Mouse (Mus musculus): ENCODE measurements around the gene Tmem151b. TPM values are rescaled to one million over a fixed set of nuclear protein-coding genes. Genes with fewer than 3 reads are reported as not detected.

Gene Tmem151b
- polyA plus RNA-seq, 1 experiment from 2014 or later, result 12.6 TPM

DNA sequence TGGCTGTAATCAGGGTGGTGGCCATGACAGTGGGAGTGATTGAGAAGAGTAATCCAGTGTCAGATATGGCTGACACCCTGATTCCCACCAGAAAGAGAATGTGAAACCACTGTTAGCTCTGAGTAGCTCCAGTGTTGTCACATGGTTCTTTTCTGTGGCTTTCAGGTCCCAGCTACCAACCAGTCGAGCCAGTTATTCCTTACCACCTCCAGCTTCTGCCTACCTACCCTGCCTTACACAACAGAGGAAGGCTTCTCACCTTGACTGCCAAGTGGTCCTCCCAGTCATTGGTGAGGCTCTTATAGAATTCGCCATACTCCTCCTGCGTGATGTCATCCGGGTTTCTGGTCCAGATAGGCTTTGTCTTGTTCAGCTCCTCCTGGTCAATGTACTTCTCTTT is 20.5 kb upstream of the Tmem151b start:
- no peak overlapping the region for H3K27ac ChIP-seq (replicated peaks)
- H3K36me3 ChIP-seq, result peaks cover 62% of the 10 kb centered on the region
- no peak overlapping the region for H3K4me3 ChIP-seq
- WGBS, result 80% methylated on average over 4 of the region's 4 CpGs
- H3K9me3 ChIP-seq, result no peaks in the 10 kb centered on the region
- peaks cover 44% of the 10 kb centered on the region for H3K4me1 ChIP-seq
- H3K4me2 ChIP-seq (replicated peaks), result no peak overlapping the region
- no peaks in the 10 kb centered on the region for H3K27me3 ChIP-seq
- H3K9ac ChIP-seq (replicated peaks), result no peak overlapping the region
- no peak for ATAC-seq (ENCODE audit: low FRiP score, low read depth)

DNA sequence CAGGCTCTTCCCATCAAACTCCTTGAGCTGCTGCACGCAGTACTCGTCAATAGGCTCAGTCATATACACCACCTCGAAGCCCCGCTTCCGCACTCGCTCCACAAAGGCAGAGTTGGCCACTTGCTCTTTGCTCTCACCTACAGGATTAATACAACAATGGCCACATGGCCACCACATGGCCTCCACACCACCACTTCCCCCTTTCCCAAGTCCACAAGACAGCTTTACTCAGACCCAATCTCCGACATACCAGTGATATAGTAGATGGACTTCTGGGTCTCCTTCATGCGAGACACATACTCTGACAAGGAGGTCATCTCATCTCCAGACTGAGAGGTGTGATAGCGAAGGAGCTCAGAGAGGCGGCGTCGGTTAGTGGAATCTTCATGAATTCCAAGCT is 19.5 kb upstream of the Tmem151b start:
- no peak for ATAC-seq (ENCODE audit: low FRiP score, low read depth)
- WGBS, result 88% methylated on average over 12 of the region's 12 CpGs
- Histone ChIP-seq H3K27ac (replicated peaks) (0 out of 2 replicates have a peak overlapping the region, but pooled peaks have one; percentile 15), H3K9me3 (no peaks in the 10 kb centered on the region), H3K4me3 (no peak overlapping the region), H3K4me2 (replicated peaks) (no peak overlapping the region), H3K9ac (replicated peaks) (no peak overlapping the region), H3K4me1 (peaks cover 42% of the 10 kb centered on the region), H3K36me3 (peaks cover 62% of the 10 kb centered on the region), H3K27me3 (no peaks in the 10 kb centered on the region)

DNA sequence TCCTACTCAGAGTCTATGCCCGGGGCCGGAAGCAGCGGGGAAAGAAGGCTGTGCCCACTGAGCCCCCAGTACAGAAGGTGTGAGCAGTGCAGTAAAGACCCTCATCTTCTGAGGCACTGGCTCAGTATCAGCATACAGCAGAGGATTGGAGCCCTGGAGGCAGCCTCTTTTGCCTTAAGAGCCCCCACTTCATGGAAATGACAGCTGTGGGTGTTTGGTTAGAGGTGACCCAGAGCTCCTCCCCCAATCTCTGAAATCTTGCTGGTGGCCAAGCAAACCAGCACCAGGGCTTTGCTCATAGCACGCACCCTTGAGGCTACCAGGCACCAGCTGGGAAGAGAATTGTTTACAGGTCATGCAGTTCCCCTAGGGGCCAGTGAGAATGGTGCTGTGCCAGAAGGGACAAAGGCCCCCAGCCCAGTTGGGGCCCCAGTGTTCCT is 17.7 kb upstream of the Tmem151b start:
- 30% methylated on average over 4 of the region's 4 CpGs for WGBS
- H3K4me1 ChIP-seq, result peaks cover 41% of the 10 kb centered on the region
- no peaks in the 10 kb centered on the region for H3K9me3 ChIP-seq
- ATAC-seq (ENCODE audit: low FRiP score, low read depth), result no peak
- H3K27me3 ChIP-seq, result no peaks in the 10 kb centered on the region
- peak overlapping the region; percentile 64 for H3K27ac ChIP-seq (replicated peaks)
- H3K9ac ChIP-seq (replicated peaks), result no peak overlapping the region
- peaks cover 62% of the 10 kb centered on the region for H3K36me3 ChIP-seq
- no peak overlapping the region for H3K4me3 ChIP-seq
- H3K4me2 ChIP-seq (replicated peaks), result no peak overlapping the region

DNA sequence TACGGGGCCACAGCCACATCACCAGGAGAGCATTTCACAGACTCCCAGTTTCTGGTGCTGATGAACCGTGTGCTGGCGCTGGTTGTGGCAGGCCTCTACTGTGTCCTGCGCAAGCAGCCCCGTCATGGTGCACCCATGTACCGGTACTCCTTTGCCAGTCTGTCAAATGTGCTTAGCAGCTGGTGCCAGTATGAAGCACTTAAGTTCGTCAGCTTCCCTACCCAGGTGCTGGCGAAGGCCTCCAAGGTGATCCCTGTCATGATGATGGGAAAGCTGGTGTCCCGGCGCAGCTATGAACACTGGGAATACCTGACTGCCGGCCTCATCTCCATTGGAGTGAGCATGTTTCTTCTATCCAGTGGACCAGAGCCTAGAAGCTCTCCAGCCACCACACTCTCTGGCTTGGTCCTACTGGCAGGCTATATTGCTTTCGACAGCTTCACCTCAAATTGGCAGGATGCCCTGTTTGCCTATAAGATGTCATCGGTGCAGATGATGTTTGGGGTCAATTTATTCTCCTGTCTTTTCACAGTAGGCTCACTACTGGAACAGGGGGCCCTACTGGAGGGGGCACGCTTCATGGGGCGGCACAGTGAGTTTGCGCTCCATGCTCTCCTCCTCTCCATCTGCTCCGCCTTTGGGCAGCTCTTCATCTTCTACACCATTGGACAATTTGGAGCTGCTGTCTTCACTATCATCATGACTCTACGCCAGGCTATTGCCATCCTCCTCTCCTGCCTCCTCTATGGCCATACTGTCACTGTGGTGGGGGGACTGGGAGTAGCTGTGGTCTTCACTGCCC is 17.1 kb upstream of the Tmem151b start:
- H3K27me3 ChIP-seq, result no peaks in the 10 kb centered on the region
- 73% methylated on average over 18 of the region's 18 CpGs for WGBS
- no peak overlapping the region; the same call in 1 of the 2 replicates for H3K4me3 ChIP-seq
- no peak for ATAC-seq (ENCODE audit: low FRiP score, low read depth)
- H3K4me1 ChIP-seq, result peaks cover 37% of the 10 kb centered on the region
- H3K9ac ChIP-seq (replicated peaks), result no peak overlapping the region
- H3K36me3 ChIP-seq, result peaks cover 60% of the 10 kb centered on the region
- H3K9me3 ChIP-seq, result no peaks in the 10 kb centered on the region
- peak overlapping the region; percentile 64 for H3K27ac ChIP-seq (replicated peaks)
- H3K4me2 ChIP-seq (replicated peaks), result no peak overlapping the region

DNA sequence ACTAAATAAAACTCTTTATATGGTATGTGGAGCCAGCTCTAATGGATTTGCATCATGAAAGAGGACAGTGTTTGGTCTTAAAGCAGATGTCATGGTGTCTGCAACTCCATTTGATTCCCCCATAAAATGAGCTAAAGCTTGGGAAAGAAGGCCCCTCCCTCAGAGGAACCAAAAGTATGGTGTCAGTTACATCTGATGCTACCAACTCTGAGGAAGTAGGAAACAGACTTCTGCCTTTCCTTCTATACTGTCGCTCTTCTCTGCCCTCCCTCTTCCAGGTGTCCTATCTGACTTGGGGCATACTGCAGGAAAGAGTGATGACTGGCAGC is 16.5 kb upstream of the Tmem151b start:
- Histone ChIP-seq H3K4me3 (no peak overlapping the region), H3K27me3 (no peaks in the 10 kb centered on the region), H3K9me3 (no peaks in the 10 kb centered on the region), H3K4me1 (peaks cover 32% of the 10 kb centered on the region), H3K4me2 (replicated peaks) (no peak overlapping the region), H3K9ac (replicated peaks) (no peak overlapping the region), H3K36me3 (peaks cover 55% of the 10 kb centered on the region), H3K27ac (replicated peaks) (0 out of 2 replicates have a peak overlapping the region, but pooled peaks have one; percentile 15)
- ATAC-seq (ENCODE audit: low FRiP score, low read depth), result no peak
- WGBS, result 95% methylated on average over 1 of the region's 1 CpGs

DNA sequence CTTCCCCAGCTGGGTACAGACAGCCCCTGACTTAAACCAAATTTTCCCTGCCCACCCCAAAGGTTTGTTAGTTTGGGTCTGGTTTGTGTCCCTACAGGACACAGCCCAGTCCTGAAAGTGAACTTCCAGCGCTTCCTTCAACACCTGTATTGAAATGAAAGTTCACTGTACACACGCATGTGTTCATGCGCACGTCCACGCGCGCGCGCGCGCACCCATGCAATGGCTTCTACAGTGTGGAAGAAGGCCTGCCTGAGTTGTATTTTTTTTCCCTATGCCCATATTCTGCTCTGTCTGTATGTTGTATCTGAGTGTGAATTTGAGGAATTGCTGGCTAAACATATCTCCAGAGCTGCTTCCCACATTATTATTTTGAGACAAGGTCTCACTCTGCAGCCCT is 15.6 kb upstream of the Tmem151b start:
- 95% methylated on average over 11 of the region's 11 CpGs for WGBS
- ATAC-seq (ENCODE audit: low FRiP score, low read depth), result no peak

DNA sequence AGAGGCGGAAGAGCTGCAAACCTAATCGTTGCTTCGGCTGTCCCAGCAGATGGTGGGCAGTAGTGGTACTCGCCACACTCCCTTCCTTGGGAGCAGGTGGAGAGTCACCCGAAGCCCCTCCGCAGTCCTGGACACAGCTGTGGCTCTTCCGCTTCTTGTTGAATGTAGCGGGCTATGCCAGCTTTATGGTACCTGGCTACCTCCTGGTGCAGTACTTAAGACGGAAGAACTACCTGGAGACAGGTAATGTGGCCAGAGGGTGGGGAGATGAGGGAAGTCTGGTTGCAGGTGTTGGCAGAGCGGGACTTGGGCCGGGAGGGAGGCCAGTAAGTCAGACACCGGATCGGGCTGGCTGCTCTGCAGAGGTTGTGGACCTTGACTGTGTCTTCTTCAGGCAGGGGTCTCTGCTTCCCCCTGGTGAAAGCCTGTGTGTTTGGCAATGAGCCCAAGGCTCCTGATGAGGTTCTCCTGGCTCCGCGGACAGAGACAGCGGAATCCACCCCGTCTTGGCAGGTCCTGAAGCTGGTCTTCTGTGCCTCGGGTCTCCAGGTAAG is 15.1 kb upstream of the Tmem151b start:
- Histone ChIP-seq H3K4me3 (peak overlapping the region; percentile 73), H3K4me1 (peaks cover 28% of the 10 kb centered on the region), H3K27ac (replicated peaks) (peak overlapping the region; percentile 85), H3K36me3 (peaks cover 41% of the 10 kb centered on the region), H3K9me3 (no peaks in the 10 kb centered on the region), H3K27me3 (no peaks in the 10 kb centered on the region), H3K4me2 (replicated peaks) (peak overlapping the region; percentile 97), H3K9ac (replicated peaks) (peak overlapping the region; percentile 85)
- WGBS, result 13% methylated on average over 18 of the region's 18 CpGs
- peak; percentile 0; the same call in 1 of the 2 replicates for ATAC-seq (ENCODE audit: low FRiP score, low read depth)

More for the DNA sequence above, 15.6 kb upstream of the Tmem151b start:
- Histone ChIP-seq H3K4me3 (peak overlapping the region; percentile 73), H3K27me3 (no peaks in the 10 kb centered on the region), H3K27ac (replicated peaks) (0 out of 2 replicates have a peak overlapping the region, but pooled peaks have one; percentile 85), H3K4me1 (peaks cover 28% of the 10 kb centered on the region), H3K9ac (replicated peaks) (peak overlapping the region; percentile 85), H3K4me2 (replicated peaks) (peak overlapping the region; percentile 97), H3K9me3 (no peaks in the 10 kb centered on the region), H3K36me3 (peaks cover 46% of the 10 kb centered on the region)

DNA sequence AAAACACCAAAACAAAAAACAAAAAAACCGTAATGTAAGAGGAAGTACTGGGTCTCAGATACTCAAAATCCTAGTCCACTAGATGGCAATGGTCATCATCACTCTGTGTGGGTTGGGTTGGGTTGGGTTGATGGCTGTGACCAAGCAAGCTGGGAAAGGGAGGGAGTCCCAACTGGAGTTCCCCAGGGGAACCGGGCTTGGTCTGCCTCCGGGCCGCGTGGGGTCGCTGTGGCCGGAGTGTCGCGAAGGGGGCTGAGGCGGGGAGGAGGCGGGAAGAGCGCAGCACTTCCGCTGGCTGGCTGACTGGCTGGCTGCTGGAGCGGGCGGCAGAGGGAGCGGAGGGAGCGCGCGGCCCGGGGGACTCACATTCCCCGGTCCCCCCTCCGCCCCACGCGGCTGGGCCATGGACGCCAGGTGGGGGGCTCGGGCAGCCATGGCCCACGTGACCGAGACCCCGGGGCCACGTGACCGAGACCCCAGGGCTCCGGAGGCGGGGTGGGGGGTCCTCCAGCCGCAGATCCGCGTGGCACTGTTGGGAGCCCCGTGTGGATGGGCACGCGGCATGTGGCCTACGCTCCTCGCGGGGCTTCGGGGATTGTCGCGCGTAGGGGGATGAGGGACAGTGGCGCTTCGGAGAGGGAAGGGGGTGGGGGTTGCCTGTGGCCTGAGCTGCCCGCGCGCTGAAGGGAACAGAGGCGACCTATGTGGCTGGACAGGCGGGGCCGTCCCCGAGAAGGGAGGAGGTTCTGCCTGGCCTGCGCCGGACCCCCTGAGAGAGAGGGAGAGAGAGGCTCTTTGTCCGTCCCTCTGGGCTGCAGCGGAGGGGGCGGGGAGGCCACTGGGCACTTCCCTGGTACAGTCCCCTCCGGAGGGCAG is 14.4 kb upstream of the Tmem151b start, which contains the start of gene Slc35b2:
Slc35b2 (plus strand) TSS at position 220 of the 876 bp plus-strand sequence.
- 1% methylated on average over 48 of the region's 61 CpGs for WGBS
- ATAC-seq (ENCODE audit: low FRiP score, low read depth), result peak; percentile 87
- Histone ChIP-seq H3K27ac (replicated peaks) (peak within 1 kb of the TSS; percentile 85), H3K4me3 (peak within 1 kb of the TSS; percentile 73), H3K4me1 (peaks cover 26% of the 10 kb centered on the region), H3K36me3 (peaks cover 34% of the 10 kb centered on the region), H3K27me3 (0 out of 2 replicates have a peak, but pooled peaks cover 1% of the 10 kb centered on the region), H3K9ac (replicated peaks) (peak within 1 kb of the TSS; percentile 85), H3K9me3 (no peaks in the 10 kb centered on the region), H3K4me2 (replicated peaks) (peak within 1 kb of the TSS; percentile 97)

DNA sequence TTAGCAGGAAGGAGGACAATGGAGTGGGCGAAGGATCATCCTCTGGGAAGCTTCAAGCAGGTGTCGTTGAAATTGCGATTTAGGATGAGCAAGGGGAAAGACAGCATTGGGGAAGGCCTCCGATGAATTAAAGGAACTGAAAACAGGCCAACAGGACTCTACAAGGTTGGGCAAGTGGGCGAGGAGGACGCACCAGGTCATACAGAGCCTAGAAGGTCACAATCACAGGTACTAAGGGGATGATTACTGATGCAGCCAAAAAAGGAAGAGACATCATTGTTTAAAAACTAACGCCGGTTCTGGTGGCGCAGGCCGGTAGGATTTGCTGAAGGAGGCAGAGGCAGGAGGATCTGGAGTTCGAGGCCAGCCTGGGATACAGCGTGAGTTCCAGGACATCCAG is 13.7 kb upstream of the Tmem151b start:
- Histone ChIP-seq H3K36me3 (peaks cover 27% of the 10 kb centered on the region), H3K4me3 (peak overlapping the region; percentile 73; the same call in 1 of the 2 replicates), H3K9me3 (no peaks in the 10 kb centered on the region), H3K27me3 (0 out of 2 replicates have a peak, but pooled peaks cover 8% of the 10 kb centered on the region), H3K4me2 (replicated peaks) (peak overlapping the region; percentile 97), H3K9ac (replicated peaks) (no peak overlapping the region), H3K27ac (replicated peaks) (no peak overlapping the region), H3K4me1 (peaks cover 20% of the 10 kb centered on the region)
- ATAC-seq (ENCODE audit: low FRiP score, low read depth), result no peak
- WGBS, result 81% methylated on average over 12 of the region's 12 CpGs

DNA sequence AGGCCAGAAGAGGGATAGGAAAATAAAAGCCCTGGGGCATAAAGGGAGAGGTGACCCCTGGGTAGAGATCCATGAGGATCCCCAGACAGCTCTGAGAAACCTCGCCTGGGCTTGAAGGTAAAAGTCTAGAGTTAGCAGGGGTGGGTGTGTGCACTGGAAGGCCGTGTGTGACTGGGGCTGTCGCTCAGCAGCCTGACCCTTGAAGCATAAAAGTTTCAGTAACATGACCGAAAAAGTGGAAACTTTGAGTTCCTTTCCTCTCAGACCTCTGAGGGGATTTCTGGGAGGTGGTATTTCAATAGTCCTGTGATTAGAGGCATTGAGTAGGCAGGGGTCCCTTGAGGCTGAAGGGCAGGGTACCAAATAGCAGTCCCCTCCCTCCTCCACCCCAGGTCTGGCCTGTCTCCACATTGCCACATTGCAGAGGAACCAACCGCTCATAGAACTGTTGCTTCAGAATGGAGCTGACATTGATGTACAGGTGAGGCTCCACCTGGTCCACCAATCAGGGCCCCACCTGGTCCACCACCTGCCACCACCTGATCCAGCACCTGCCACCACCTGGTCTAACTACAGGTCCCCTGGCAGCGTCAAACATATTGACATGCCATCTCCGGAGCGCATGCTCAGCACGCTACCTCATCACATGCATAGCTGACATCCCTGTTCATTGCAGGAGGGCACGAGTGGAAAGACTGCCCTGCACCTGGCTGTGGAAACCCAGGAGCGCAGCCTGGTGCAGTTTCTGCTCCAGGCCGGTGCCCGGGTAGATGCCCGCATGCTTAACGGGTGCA is 10.5 kb upstream of the Tmem151b start:
- ATAC-seq (ENCODE audit: low FRiP score, low read depth), result no peak
- Histone ChIP-seq H3K4me2 (replicated peaks) (no peak overlapping the region), H3K9me3 (no peaks in the 10 kb centered on the region), H3K4me1 (peaks cover 30% of the 10 kb centered on the region), H3K4me3 (no peak overlapping the region), H3K9ac (replicated peaks) (no peak overlapping the region), H3K36me3 (no peaks in the 10 kb centered on the region), H3K27ac (replicated peaks) (no peak overlapping the region), H3K27me3 (peaks cover 26% of the 10 kb centered on the region)
- WGBS, result 87% methylated on average over 15 of the region's 15 CpGs

All from midbrain, embryonic 12.5 days (tissue).